Mouse (Mus musculus) neural tube, embryonic 10.5 days (tissue): ENCODE measurements around the gene Ism2.

Source experiments
- DNase-seq: peaks from one replicate; pipeline ENCODE4 v3.0.0-alpha.2; 2017; ENCODE audit warnings: low spot score; ENCODE audit errors: extremely low spot score

The Ism2 gene

GRCm38 (mm10) chr12:87236882-87237483, 62.5 kb downstream of the Ism2 start:
- no peak for DNase-seq

- DNase-seq: no peak
Observed at GRCm38 (mm10) chr12:87230379-87230895, 69.1 kb downstream of the Ism2 start.

GRCm38 (mm10) chr12:87229633-87230032, 69.9 kb downstream of the Ism2 start:
- DNase-seq: no peak
